Mouse (Mus musculus) layer of hippocampus, postnatal 36 days (tissue): ENCODE data around the gene Arhgap10. TPM values are rescaled to one million over a fixed set of nuclear protein-coding genes. Genes with fewer than 3 reads are reported as not detected.
A peak's percentile ranks its signal among the peaks of the same experiment; 100 is the strongest.

Experiments used
- DNase-seq, 2 experiments: peaks; one replicate each; pipeline ENCODE4 v3.0.0; 2022
- total RNA-seq, 2 experiments: library from RNA; stranded (reverse); gene quantifications; 2 replicates each; pipeline ENCODE4 v1.2.3; 2021

Gene Arhgap10
- total RNA-seq, 2 experiments from 2014 or later = 7.8 to 8.9 TPM

DNA sequence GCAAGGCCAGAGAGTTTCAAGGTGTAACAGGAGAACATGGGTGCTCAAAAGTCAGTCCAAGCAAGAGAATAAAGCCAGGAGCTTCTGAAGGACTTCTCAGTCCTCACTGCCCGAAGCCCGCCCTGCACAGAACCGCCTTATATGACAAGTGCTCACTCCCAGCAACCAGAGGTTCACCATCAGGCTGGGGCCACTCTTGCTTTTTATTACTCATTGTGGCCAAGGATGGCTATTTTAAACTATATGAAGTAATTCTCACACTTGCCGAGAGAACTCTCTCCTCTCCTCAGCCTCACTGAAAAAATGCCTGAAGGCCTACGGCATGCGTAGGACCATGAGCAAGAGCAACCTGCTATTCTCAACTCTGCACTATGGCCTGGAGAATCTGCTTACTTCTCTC, 133.7 kb downstream of the Arhgap10 start:
- DNase-seq = no peak

DNA sequence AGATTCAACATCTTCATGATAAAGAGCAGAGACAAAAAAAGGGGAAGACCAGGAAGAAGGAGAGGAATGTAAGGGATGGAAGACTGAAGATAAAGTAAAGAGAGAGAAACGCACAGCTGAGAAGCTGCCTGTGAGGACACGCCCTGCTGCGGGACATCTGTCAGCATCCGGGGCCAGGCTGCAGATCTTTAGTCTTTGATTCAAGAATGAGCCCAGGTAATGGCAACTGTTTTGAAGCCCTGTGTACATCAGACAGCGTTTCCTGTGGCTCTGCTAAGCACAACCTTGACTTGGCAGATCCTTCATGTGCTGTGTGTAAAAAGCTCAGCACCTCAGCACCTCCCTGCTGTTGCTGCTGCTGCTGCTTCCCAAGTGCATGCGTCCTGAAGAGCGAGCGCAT, 134.1 kb downstream of the Arhgap10 start:
- no peak for DNase-seq

DNA sequence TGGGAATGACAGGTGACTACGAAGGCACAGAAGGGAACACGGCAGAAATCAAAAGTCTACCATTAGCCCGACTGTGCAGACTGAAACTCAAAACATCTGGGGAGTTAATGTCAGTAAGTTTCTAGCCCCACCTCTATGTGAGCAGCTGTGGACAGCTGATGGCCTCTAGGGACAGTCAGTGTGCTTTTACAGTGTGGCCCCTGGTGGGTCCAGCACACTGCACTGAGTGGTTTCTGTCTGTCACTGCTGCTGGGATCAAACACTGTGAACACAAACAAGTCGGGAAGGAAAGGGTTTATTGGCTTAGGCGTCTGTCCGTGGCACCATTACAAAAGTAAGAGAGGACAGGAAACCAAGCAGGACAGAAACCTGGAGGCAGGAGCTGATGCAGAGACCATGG, 136.9 kb downstream of the Arhgap10 start:
- no peak for DNase-seq

DNA sequence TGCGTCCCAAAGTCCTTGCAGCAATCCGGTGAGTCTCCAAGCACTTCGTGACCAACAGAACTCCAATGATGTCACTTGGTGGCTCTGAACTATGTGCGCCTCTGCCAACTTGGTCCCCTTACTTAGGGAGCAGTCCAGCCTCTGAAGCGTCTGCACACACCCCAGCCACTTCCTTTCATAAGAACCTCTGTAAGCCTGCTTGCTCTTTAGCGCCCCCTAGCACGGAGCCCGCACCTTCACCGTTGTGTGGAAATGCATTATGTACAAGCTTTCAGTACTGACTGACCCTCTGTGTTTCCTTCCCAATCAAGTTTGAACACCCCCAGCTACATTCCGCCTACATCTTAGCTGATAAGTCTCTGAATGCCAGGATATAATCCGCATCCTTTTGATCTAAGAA, 138.5 kb downstream of the Arhgap10 start:
- no peak for DNase-seq

DNA sequence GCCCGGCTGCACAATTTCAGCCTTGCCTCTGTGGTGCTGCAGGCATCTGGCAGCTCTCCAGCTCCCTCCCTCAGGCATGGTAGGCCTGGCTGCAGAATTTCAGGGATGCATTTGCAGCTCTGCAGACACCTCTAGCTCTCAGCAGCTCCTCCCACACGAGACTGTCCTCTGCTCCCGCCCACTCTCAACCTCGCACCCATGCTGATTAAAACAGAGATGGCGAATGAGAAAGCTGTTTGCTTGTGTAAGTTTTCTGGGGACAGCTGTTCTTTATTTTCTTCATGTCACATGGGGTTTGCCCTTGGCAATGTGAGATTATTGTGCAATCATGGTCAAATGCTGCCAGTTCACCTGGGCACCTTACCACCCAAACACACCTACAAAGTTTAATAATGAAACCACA, 141.3 kb downstream of the Arhgap10 start:
- peak in 1 of 2 experiments; percentile 35 for DNase-seq

DNA sequence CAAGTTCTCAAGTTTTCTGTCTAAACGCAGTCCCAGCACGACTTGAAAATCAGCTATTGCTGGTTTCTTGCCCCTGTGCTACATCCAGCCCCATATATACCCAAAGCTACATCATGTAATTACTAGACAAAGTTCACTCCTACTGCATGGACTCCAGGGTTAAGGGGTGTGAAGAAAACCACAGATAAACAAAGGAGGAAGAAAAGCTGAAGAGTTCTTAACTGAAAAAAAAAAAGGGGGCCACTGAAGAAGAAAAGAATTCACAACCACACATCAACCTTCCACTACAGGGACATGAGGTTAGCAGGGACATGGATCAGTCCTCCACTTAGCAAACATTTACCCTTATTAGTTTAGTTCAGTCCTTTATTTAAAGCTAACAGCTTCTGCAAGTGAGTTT, 141.8 kb downstream of the Arhgap10 start:
- DNase-seq = no peak

DNA sequence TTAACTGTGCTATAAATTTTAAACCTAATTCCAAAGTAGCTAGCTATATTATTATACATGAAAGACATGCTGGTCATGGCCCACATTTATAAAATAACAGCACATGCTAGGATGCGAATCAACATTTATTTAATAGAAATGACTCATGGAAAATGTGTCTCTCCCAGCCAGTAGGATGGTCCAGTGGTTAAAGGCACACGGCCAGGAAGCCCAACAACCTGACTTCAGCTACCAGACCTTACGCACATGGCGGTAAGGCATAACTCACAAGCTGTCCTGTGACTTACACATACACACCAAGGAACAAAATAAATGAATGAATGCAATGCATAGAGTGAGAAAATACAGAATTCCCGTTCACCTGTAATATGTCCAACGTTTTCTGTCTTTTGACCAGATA, 146.7 kb downstream of the Arhgap10 start:
- no peak for DNase-seq

DNA sequence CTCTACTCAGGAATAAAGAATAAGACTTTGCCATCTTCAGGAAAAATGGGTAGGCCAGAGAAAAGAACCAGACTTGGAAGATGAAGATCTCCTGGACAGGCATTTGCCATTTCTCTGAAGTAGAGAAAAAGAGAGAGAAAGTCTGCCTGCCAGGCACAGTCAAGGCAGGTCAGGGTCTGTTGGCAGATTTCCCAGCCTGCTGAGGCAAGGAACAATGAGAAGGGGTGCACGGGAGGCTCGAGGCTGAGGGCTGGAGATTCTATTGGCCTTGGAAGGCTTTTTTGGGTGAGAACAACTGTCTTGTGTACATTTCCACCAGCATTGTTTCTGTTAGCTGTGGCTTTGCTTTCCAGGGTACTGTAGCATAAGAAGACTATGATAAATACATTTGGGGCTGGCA, 147.4 kb downstream of the Arhgap10 start:
- DNase-seq = no peak

DNA sequence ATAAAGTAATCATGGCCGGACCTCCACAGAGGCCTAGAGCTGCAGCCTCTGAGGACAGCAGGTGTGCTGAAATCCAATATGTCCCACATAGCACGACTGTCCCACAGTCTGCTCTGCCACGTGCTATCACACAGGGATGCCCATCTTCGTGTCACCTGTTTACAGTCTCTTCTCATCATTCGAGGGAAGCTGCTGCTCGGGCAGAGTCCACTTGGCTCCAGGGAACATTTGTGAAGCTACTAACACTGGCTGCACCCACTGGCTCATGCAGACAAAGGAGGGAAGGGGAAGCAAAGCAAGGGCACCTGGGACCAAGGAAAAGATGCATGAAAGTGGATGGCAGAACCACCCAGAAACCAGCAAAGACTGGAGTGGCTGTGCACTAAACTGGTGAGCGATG, 148.1 kb downstream of the Arhgap10 start:
- no peak for DNase-seq

DNA sequence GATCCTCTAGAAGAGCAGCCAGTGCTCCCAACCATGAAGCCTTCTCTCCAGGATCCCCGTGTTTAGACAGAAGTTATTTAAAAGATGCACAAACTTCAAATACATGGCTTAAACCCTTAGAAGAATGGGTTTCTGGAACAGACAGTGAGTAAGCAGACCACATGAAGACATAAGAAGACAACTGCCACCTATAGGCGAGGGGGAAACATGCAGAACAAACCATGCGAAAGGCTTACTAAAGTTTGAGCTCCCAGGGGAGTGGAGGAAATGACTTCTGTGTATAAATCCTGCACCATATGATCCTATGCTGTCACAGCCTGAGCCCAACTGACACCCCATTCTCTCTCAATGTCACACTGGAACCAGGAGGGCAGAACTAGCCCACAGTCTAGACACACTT, 150.7 kb downstream of the Arhgap10 start:
- no peak for DNase-seq

DNA sequence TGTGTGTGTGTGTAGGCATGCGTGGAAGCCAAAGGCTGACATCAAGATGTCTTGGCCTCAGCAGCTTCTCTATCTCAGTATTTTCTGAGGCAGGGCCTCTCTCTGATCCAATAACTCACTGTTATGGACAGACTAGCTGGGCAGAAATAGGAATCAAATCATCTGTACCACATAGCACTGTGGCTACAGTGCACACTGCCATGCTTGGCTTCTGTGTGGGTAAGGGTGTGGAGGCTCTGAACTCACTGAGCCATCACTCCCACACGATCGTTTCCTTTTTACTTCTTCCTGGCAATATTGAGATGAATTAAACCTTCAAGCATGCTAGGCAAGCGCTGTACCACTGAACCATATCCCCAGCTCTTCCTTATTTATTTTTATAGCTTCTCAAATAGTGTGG, 151.3 kb downstream of the Arhgap10 start:
- DNase-seq = no peak

DNA sequence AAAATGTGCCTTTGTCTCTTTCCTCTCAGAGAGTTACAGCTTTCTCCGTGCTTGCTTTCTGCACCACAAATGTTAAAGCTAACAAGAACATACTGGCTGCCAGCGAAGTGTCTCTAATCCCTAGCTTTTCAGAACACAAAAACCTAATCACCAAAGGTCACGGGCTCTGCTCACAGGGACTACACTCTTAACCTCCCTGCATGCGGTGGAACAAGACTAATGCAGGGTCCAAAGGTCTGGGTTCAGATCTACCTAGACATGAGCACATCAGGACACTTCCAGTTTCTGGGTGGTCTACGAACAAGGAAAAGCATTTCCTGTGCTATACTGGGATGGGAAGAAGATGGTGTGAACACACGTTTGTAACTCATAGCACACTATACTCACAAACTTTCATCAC, 151.8 kb downstream of the Arhgap10 start:
- DNase-seq = no peak

DNA sequence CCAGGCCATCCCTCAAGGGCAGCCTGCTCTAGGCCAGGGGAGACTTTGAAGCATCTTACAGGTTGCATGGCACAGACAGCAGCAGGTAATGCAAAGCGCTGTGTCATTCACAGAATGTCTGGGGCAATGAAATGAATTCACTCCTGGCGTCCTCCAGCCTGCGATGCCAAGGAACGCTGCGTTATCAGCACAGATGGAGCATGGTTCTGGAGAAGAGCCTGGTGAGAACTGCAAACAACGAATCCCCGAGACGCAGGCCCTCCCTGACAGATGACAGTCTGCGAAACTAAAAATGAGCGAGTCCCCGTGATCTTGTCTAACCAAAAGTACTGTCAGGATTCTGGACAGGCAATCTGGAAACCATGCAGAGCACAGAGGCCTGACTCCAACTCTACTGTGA, 153.3 kb downstream of the Arhgap10 start:
- peak; percentile 78 to 82 for DNase-seq

DNA sequence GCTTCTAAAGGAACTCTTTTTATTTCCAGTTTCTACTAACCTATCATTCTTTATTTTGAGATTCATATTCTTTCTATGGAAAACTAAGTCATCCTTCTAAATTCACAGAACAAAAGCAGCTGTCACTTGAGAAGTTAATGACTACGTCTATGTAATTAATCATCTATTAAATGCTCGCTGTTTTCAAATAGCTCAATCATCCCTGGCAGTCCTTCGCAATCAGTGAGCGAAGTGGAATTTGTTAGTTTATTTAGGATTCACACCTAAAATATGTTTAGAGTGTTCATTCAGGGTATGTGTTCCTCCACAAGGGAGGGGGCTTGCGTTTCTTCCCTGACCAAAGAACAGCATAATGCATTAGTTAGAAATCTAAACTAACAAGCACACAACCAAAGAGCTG, 156.9 kb downstream of the Arhgap10 start:
- no peak for DNase-seq

DNA sequence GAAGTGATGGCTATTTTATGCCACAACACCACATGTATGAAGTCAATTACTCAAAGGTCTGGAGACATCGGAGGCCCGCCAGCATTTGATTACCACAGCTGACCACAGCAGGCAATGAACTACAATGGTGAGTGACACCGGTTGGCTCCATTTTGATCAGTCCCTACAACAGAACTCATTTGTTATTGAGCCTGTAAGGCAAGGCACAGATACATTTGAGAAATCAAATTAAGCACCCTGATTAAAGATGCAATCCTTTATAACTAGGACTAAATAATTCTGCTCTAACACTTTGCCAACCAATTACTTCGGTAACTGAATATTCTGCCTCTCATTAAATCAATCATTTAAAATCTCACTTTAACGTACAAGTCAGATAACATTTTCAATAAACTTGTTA, 157.3 kb downstream of the Arhgap10 start:
- no peak for DNase-seq

DNA sequence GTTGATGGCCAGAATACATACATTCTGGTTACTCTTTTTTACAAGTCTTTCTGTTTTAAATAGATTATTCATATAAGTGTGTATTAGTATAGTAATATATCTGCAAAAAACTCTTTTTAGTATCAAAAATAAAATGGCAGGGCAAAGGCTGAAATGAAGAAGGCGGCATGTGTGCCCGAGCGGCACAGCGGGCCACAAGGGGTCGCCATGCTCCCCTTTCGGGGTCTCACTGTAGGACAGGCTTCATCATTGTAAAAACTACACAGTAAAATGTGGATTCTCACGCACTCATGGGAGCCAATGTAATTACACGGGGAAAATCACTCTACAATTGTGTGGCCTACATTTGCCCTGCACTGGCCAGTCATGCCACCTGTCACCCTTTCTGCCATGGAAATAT, 160.6 kb downstream of the Arhgap10 start:
- no peak for DNase-seq

DNA sequence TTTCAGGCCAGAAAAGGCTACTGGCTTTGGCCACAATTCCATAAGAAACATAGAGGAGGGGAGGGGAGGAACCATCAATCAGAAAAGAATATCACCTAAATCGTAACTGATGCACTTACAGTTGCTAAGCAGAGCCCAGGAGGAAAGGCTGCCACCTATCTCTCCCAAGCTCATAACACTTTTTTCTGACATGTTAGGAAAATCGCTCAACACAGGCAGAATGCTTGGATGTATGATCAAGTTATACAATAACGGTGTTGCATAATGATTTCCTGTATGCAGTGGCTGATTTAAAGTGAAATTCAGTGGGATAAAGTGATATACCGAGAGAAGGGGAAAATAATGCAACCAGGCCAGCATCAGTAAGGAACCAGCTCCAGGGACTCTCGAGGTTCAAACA, 162.4 kb downstream of the Arhgap10 start:
- DNase-seq = no peak

DNA sequence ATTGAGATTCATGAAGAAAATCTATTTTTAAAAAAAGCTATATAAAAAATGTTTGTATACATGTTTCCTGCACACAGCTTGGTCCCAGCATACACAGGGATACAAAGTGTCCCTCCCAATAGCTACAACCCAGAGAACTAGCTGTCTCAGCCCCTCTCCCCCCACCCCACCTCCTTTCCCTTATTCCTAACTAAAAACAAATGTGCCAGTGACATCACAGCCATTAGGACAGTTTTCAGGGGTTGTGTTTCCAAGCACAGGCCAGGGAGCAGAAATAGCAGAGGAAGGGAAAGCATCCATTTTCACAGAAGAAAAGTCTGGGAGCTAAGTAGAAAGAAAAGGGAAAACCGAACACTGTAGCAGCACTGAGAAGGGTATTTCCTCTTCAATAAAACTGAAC, 163.6 kb downstream of the Arhgap10 start:
- no peak for DNase-seq

DNA sequence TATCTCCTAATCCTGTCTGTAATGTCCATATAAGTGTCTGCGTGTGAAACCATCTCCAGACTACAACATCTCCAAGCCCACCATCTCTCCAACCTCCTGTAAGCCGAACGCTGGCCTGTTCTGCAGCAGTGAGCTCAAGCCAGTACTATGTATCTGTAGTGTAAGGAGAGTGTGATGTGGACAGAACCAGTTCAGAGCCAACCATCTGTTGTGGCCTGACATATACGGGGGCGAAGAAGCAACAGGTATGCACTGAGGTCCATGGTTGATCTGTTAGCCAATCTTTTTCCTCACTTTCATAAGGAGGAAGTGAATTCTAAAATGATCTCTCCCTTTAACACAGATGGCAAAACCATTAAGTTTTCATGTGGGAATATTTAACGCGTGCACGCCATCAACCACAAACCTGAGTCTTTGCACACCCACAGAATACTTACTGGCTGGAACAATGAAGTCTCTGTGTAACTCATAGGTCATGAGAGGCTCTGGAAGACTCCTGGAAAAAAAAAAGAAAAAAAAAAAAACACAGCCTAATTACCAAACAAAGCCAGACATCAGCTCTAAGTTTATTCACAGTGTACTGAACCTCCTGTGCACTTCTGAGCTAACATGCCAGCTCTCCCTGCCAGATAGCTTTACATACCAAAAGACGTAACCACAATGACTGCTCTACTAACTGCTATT, 166.4 kb downstream of the Arhgap10 start:
- DNase-seq = no peak

DNA sequence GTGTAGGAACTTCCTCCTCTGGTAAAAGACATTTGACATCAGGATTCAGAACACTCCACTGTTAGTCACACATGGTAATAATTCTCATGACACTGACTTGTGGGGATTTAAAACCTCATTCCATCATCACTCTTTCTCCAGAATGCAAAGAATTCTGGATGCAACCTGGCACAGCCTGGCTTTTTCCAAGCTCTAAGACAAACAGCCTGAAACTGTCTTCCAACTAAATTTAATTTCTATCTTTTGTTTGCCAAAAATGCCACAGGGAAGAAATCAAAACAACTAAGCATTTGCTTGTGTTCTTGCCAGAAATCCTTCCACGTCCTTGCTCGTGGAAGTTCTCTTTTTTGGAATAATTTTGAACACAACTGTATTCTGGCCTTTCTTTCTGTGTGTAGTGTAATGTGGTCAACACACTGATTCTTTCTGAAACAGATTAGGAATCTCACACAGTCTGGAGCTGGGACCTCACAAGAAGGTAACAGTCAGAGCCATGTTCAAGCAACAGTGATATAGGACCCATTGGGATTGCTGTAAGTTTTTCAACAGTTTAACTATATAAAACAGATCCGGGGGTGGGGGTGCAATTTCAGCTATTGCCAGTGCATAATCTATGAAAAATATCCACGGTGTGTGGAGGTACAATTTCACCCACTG, 167.5 kb downstream of the Arhgap10 start:
- no peak for DNase-seq

DNA sequence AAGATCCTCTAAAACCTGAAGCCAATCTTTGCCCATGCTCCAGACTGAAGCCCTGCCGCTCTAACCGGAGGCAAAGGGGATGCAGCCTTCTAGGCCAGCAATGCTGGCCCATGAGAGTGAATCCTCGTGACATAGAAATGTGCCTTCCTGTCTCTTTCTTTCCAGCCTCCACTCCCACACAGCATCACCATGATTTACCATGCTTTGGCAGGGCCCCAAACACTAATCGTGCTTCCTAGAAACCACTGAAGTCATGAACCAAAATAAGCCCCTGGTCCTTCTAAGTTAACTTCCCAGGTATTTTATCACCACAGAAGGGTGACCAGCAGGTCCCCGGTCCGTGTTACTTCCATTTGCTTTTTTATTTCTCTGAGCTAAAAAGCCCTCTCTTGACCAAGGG, 173.8 kb downstream of the Arhgap10 start:
- no peak for DNase-seq

DNA sequence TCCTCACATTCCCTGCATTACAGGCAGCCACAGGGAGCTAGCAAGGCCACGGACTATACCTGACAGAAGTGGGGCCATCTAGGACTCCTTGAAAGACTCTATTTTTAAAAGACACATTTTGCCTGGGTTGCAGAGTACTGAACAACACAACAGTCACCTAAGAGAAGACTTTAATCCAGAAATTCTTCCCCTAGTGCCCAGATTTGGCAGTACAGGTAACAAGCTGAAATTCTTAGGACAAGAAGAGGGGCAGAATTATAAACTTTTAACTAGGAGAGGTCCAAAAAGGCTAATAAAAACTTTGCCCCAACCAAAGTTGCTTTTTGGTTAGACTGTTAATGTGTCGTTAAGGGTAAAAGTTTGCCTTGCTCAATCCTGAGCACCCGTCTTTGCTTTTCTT, 174.4 kb downstream of the Arhgap10 start:
- no peak for DNase-seq

DNA sequence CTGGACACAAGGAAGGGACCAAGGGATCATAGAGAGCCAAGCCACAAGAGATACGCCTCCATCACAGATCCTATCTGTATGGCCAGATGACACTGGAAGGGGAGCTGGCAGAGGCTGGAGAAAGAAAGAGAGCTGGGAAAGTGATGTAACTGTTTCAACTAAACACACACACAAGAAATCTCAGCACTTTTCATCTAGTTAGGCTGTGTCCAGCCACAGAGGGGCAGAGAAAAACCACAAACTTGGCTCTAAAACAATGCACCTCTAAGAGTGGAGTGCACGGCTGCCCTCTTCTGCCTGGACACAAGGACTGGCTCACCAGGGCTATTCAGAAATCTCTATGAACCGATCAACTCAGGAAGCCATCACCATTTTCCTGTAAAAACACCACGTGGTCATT, 175.6 kb downstream of the Arhgap10 start:
- DNase-seq = no peak

DNA sequence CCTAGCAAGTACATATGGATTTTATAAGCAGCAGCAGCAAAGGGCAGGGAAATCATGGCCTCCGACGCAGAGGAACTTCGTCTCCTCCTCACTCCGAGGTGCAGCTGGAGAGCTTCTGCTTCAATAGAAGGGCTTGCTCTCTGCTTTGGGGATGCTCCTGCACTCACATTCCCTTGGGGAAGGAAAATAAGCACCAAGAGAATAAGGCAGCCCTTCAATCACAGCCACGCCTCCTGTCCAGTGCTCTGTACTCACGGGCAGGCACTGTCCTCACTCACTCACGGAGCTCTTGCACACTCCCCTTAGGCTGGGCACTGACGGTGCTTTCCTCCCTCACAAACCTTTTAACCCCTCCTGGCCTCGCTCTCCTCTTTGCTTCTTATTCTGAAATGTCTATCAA, 176.4 kb downstream of the Arhgap10 start:
- no peak for DNase-seq
